Mouse (Mus musculus): ENCODE measurements around the gene Wfdc6b. TPM values are rescaled to one million over a fixed set of nuclear protein-coding genes. Genes with fewer than 3 reads are reported as not detected.
"Not testable (repeated sequence)": the region's sequence is repeated elsewhere in the genome, so short reads cannot be mapped to it uniquely, and the experiment has no call there.

Wfdc6b gene
- total and polyA plus RNA-seq, 3 experiments = not detected

- no peaks in the 10 kb centered on the region for H3K36me3 ChIP-seq (ENCODE audit: control insufficient read depth in 1 of 2, insufficient read depth in 2 of 2, low read length in 2 of 2)
- no peak overlapping the region for H3K27ac ChIP-seq (ENCODE audit: control insufficient read depth, low read depth, low read length)
- no peak for TF ChIP-seq RCOR1 (IDR thresholded peaks at IDR 0.05; ENCODE audit: low read depth, low read length)
- TF ChIP-seq NELFE (IDR thresholded peaks at IDR 0.05; ENCODE audit: low read depth, low read length) = no peak
- TF ChIP-seq EP300 (IDR thresholded peaks at IDR 0.05; ENCODE audit: low read depth in 1 of 2, low read length in 2 of 2) = no peak
- TF ChIP-seq HCFC1 (IDR thresholded peaks at IDR 0.05; ENCODE audit: low read depth, low read length) = no peak
- no peak for TF ChIP-seq SIN3A (IDR thresholded peaks at IDR 0.05; ENCODE audit: low read length)
- no peak for TF ChIP-seq MAZ (IDR thresholded peaks at IDR 0.05; ENCODE audit: low read depth, low read length)
- no peak for TF ChIP-seq GATA1 (IDR thresholded peaks at IDR 0.05; ENCODE audit: low read depth, low read length)
- TF ChIP-seq CHD2 (IDR thresholded peaks at IDR 0.05; ENCODE audit: low read length) = no peak
- TF ChIP-seq NRF1 (IDR thresholded peaks at IDR 0.05; ENCODE audit: insufficient read depth, low read depth, low read length, poor library complexity, severe bottlenecking) = no peak
- no peak for TF ChIP-seq ELF1 (IDR thresholded peaks at IDR 0.05; ENCODE audit: low read depth, low read length)
- no peak for TF ChIP-seq MYB (IDR thresholded peaks at IDR 0.05; ENCODE audit: low read depth, low read length)
- TF ChIP-seq TAL1 (IDR thresholded peaks at IDR 0.05; ENCODE audit: low read length) = no peak
- no peak for TF ChIP-seq POLR2AphosphoS2 (IDR thresholded peaks at IDR 0.05; ENCODE audit: low read length)
- no peak for TF ChIP-seq ETS1 (IDR thresholded peaks at IDR 0.05; ENCODE audit: low read depth, low read length)
- TF ChIP-seq ZKSCAN1 (IDR thresholded peaks at IDR 0.05; ENCODE audit: low read depth, low read length) = no peak
- H3K79me2 ChIP-seq (ENCODE audit: control insufficient read depth, insufficient read depth, low read length, poor library complexity) = no peaks in the 10 kb centered on the region
- H3K4me1 ChIP-seq (ENCODE audit: control insufficient read depth in 1 of 2, insufficient read depth in 2 of 2, low read length in 2 of 2) = no peaks in the 10 kb centered on the region
- H3K27me3 ChIP-seq (ENCODE audit: control insufficient read depth in 1 of 2, insufficient read depth in 2 of 2, low read length in 2 of 2) = peaks cover 0 to 2% of the 10 kb centered on the region in 2 experiments; a peak in 3 of 4 replicates
- H3K4me3 ChIP-seq (ENCODE audit: control insufficient read depth in 1 of 2, insufficient read depth in 1 of 2, low read depth in 2 of 2, low read length in 2 of 2) = no peak overlapping the region
- DNase-seq (ENCODE audit: low read depth, low spot score) = no peak
- no peak overlapping the region for H3K9ac ChIP-seq (ENCODE audit: control insufficient read depth, low read depth, low read length, poor library complexity, severe bottlenecking)
- H3K9me3 ChIP-seq (replicated peaks; ENCODE audit: insufficient read depth, low read length) = no peaks in the 10 kb centered on the region
Measured at GRCm38 (mm10) chr2:164567460-164567859, 45.9 kb upstream of the Wfdc6b start.

- not testable (repeated sequence) for DNase-seq (ENCODE audit: low read depth, low spot score); H3K36me3 ChIP-seq (ENCODE audit: control insufficient read depth in 1 of 2, insufficient read depth in 2 of 2, low read length in 2 of 2); H3K4me1 ChIP-seq (ENCODE audit: control insufficient read depth in 1 of 2, insufficient read depth in 2 of 2, low read length in 2 of 2); H3K4me3 ChIP-seq (ENCODE audit: control insufficient read depth in 1 of 2, insufficient read depth in 1 of 2, low read depth in 2 of 2, low read length in 2 of 2); H3K9me3 ChIP-seq (replicated peaks; ENCODE audit: insufficient read depth, low read length); H3K27ac ChIP-seq (ENCODE audit: control insufficient read depth, low read depth, low read length); H3K27me3 ChIP-seq (ENCODE audit: control insufficient read depth in 1 of 2, insufficient read depth in 2 of 2, low read length in 2 of 2); H3K9ac ChIP-seq (ENCODE audit: control insufficient read depth, low read depth, low read length, poor library complexity, severe bottlenecking); H3K79me2 ChIP-seq (ENCODE audit: control insufficient read depth, insufficient read depth, low read length, poor library complexity)
Measured at GRCm38 (mm10) chr2:164573359-164573758, 40.0 kb upstream of the Wfdc6b start, which contains the start of gene Spint3. TSS of gene Spint3 (minus strand) at chr2:164573459.

GRCm38 (mm10) chr2:164585025-164585725 lies 28.1 kb upstream of the Wfdc6b start, which contains the start of gene Wfdc6a:
TSS of gene Wfdc6a (minus strand) at chr2:164585447.
- H3K4me3 ChIP-seq (ENCODE audit: control insufficient read depth in 1 of 2, insufficient read depth in 1 of 2, low read depth in 2 of 2, low read length in 2 of 2); H3K36me3 ChIP-seq (ENCODE audit: control insufficient read depth in 1 of 2, insufficient read depth in 2 of 2, low read length in 2 of 2); H3K9me3 ChIP-seq (replicated peaks; ENCODE audit: insufficient read depth, low read length); H3K79me2 ChIP-seq (ENCODE audit: control insufficient read depth, insufficient read depth, low read length, poor library complexity); H3K9ac ChIP-seq (ENCODE audit: control insufficient read depth, low read depth, low read length, poor library complexity, severe bottlenecking); H3K27ac ChIP-seq (ENCODE audit: control insufficient read depth, low read depth, low read length); DNase-seq (ENCODE audit: low read depth, low spot score); H3K4me1 ChIP-seq (ENCODE audit: control insufficient read depth in 1 of 2, insufficient read depth in 2 of 2, low read length in 2 of 2): not testable (repeated sequence)
- peaks cover 2 to 16% of the 10 kb centered on the region in 2 experiments for H3K27me3 ChIP-seq (ENCODE audit: control insufficient read depth in 1 of 2, insufficient read depth in 2 of 2, low read length in 2 of 2)
